ENCODE assay signal across 29 mouse cellular contexts in the genomic region with DNA sequence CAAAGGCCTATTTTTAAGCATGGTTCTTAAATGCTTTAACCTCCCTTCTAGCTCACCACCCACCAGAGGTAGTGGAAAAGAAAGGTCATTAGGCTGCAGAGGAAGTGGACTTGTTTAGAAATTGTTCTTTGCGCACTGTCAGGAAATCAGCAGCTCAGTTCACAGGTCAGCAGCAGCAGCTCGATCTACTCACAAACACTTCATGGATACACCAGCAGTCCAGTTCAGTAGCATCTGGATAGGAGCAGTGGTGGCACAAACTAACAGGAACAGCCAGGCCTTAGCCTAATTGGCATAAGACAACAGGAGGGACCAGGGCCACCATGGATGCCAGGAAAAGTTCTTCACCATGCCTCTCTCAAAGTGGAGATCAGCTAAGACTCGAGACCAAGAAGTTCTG. TPM values are rescaled to one million over a fixed set of nuclear protein-coding genes. Genes with fewer than 3 reads are reported as not detected.
DNase-seq lines count a peak whose midpoint lies in the region; ATAC-seq lines count a peak whose summit lies in the region.
"Had no signal": no experiment of that assay in that cellular context is flagged by ENCODE, and none has a peak within 500 bp of the region (broad histone marks: within the 10 kb centered on the region; RNA-seq: fewer than 3 reads in every experiment).

No protein-coding gene starts in this region.

- no peak overlapping the region for H3K4me2 ChIP-seq in lung, embryonic 15.5 days
- no peak overlapping the region for H3K4me2 ChIP-seq in hindbrain, embryonic 13.5 days
- H3K4me2 ChIP-seq: embryonic facial prominence, embryonic 13.5 days; forebrain, embryonic 13.5 days; heart, embryonic 13.5 days; hindbrain, embryonic 15.5 days had no signal

- H3K9ac ChIP-seq in lung, embryonic 15.5 days: no peak overlapping the region
- H3K9ac ChIP-seq in hindbrain, embryonic 13.5 days: no peak overlapping the region
- H3K9ac ChIP-seq: embryonic facial prominence, embryonic 13.5 days; forebrain, embryonic 13.5 days; heart, embryonic 13.5 days; hindbrain, embryonic 15.5 days had no signal

- no peak overlapping the region for H3K27ac ChIP-seq in lung, embryonic 15.5 days
- H3K27ac ChIP-seq in forebrain, embryonic 10.5 days: no peak overlapping the region
- no peak overlapping the region for H3K27ac ChIP-seq in hindbrain, embryonic 13.5 days
- H3K27ac ChIP-seq: embryonic facial prominence, embryonic 10.5 days; embryonic facial prominence, embryonic 13.5 days; forebrain, embryonic 13.5 days; heart, adult 2 months; heart, embryonic 10.5 days; heart, embryonic 13.5 days; hindbrain, embryonic 15.5 days had no signal

- H3K36me3 ChIP-seq in lung, embryonic 15.5 days: no peaks in the 10 kb centered on the region
- no peaks in the 10 kb centered on the region for H3K36me3 ChIP-seq in forebrain, embryonic 10.5 days (replicated peaks)
- H3K36me3 ChIP-seq in hindbrain, embryonic 13.5 days: no peaks in the 10 kb centered on the region
- H3K36me3 ChIP-seq: embryonic facial prominence, embryonic 10.5 days; embryonic facial prominence, embryonic 13.5 days; heart, embryonic 10.5 days; heart, embryonic 13.5 days; hindbrain, embryonic 15.5 days had no signal

- no peak overlapping the region for H3K4me3 ChIP-seq in lung, embryonic 15.5 days
- no peak overlapping the region for H3K4me3 ChIP-seq in forebrain, embryonic 10.5 days
- H3K4me3 ChIP-seq in hindbrain, embryonic 13.5 days: no peak overlapping the region
- H3K4me3 ChIP-seq: embryonic facial prominence, embryonic 10.5 days; embryonic facial prominence, embryonic 13.5 days; erythroblast, embryonic 14.5 days; forebrain, embryonic 13.5 days; heart, adult 2 months; heart, embryonic 10.5 days; heart, embryonic 13.5 days; hindbrain, embryonic 15.5 days had no signal

- ATAC-seq in lung, embryonic 15.5 days (ENCODE audit: borderline replicate concordance, extremely low read depth, low FRiP score, low TSS enrichment): peak; percentile 62; the same call in 1 of the 2 replicates
- no peak for ATAC-seq in hindbrain, embryonic 13.5 days (ENCODE audit: low FRiP score)
- ATAC-seq: forebrain, embryonic 13.5 days; forebrain, embryonic 16.5 days; Patski had no signal

- DNase-seq in lung, adult 18-20 months: peak; percentile 27 to 32
- DNase-seq in lung, postnatal 10 days: peak; percentile 73
- DNase-seq in lung, postnatal 36 days: peak; percentile 73
- DNase-seq in forebrain, embryonic 10.5 days (ENCODE audit: extremely low spot score, low spot score): no peak
- DNase-seq in adrenal gland, postnatal 10 days: no peak
- no peak for DNase-seq in layer of hippocampus, postnatal 25 days (ENCODE audit: extremely low spot score in 1 of 2, low spot score in 1 of 2)
- DNase-seq: adrenal gland, postnatal 25 days; cerebellum, adult 11-12 months; cerebellum, adult 8-10 months; cerebellum, postnatal 10 days; cerebellum, postnatal 36 days; embryo, embryonic 11 days; gastrocnemius, postnatal 10 days; gastrocnemius, postnatal 36 days; heart, adult 2 months; heart, postnatal 14 days; heart, postnatal 4 days had no signal

- H3K27me3 ChIP-seq in lung, embryonic 15.5 days: no peaks in the 10 kb centered on the region
- no peaks in the 10 kb centered on the region for H3K27me3 ChIP-seq in forebrain, embryonic 10.5 days (ENCODE audit: poor library complexity, severe bottlenecking)
- no peaks in the 10 kb centered on the region for H3K27me3 ChIP-seq in hindbrain, embryonic 13.5 days
- H3K27me3 ChIP-seq: embryonic facial prominence, embryonic 13.5 days; forebrain, embryonic 13.5 days; heart, embryonic 13.5 days; hindbrain, embryonic 15.5 days; Patski had no signal

- H3K4me1 ChIP-seq in lung, embryonic 15.5 days: no peaks in the 10 kb centered on the region
- no peaks in the 10 kb centered on the region for H3K4me1 ChIP-seq in forebrain, embryonic 10.5 days
- H3K4me1 ChIP-seq in hindbrain, embryonic 13.5 days (replicated peaks): no peaks in the 10 kb centered on the region
- H3K4me1 ChIP-seq: embryonic facial prominence, embryonic 10.5 days; embryonic facial prominence, embryonic 13.5 days; forebrain, embryonic 13.5 days; heart, embryonic 10.5 days; heart, embryonic 13.5 days; hindbrain, embryonic 15.5 days had no signal

- H3K9me3 ChIP-seq in lung, embryonic 15.5 days: no peaks in the 10 kb centered on the region
- H3K9me3 ChIP-seq in forebrain, embryonic 10.5 days: no peaks in the 10 kb centered on the region
- no peaks in the 10 kb centered on the region for H3K9me3 ChIP-seq in hindbrain, embryonic 13.5 days
- H3K9me3 ChIP-seq: embryonic facial prominence, embryonic 10.5 days; embryonic facial prominence, embryonic 13.5 days; forebrain, embryonic 13.5 days; heart, embryonic 10.5 days; heart, embryonic 13.5 days; hindbrain, embryonic 15.5 days had no signal

- 46% methylated on average over 3 of the region's 3 CpGs for WGBS in lung, embryonic 15.5 days
- WGBS in forebrain, embryonic 10.5 days: 87% methylated on average over 3 of the region's 3 CpGs
- 91% methylated on average over 3 of the region's 3 CpGs for WGBS in hindbrain, embryonic 13.5 days

RNA-seq across cellular contexts. Expression of a gene that starts 49.3 kb away (rescaled TPM):
- 6.3 and 7.8 TPM in 2 replicates for polyA plus RNA-seq in lung, embryonic 15.5 days (2015; fragmentation: Nextera tagmentation; extraction: Ambion mirVana)
- polyA plus RNA-seq in forebrain, embryonic 10.5 days (2016; fragmentation: Nextera tagmentation; extraction: Ambion mirVana): 0.11 TPM in 2 replicates
- total RNA-seq in adrenal gland, postnatal 10 days (2021): 1 to 10 TPM; 4.8 to 7.9 TPM
- 10 to 100 TPM; 10.4 to 11.5 TPM for total RNA-seq in layer of hippocampus, postnatal 25 days (2021)
- 0.44 and 0.79 TPM in 2 replicates for polyA plus RNA-seq in hindbrain, embryonic 13.5 days (2015; fragmentation: Nextera tagmentation; extraction: Ambion mirVana)
- total RNA-seq: granulocyte monocyte progenitor cell, adult 5-6 weeks had no signal
- polyA plus RNA-seq: erythroblast, embryonic 14.5 days; Patski had no signal

Comparison
In these comparisons a context has a peak if more than half of its experiments do, and no peak if none do; other contexts are left out.
1. DNase-seq: peak in lung, adult 18-20 months (2 of 2), lung, postnatal 10 days (single experiment) and lung, postnatal 36 days (single experiment); none in forebrain, embryonic 10.5 days (single experiment), adrenal gland, postnatal 10 days (single experiment) and layer of hippocampus, postnatal 25 days (0 of 2).